Comparison of ENCODE assay signal across 8 mouse cellular contexts in the genomic region with DNA sequence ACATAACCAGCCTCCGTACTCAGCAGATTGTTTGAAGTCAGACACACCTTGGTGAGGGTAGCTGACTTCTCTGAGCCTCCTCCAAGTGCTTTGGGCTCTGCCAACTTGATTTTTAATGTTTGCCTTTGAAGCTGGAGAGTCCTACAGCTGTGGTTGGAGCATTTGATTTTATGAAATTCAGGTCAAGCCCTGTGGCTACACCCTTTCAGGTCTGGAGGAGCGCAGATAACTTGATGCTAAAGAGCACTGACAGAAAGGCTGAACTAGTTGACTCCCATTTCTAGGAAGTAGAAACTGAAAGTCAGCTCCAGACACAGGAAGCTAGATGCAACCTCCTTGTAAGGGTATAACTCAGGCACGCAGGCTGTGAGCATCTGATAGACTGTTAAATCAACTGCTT. TPM values are rescaled to one million over a fixed set of nuclear protein-coding genes. Genes with fewer than 3 reads are reported as not detected.
DNase-seq lines count a peak whose midpoint lies in the region; ATAC-seq lines count a peak whose summit lies in the region.

No protein-coding gene starts in this region.

- peak overlapping the region; percentile 93; the same call in 1 of the 2 replicates for H3K9ac ChIP-seq in heart, embryonic 14.5 days (ENCODE audit: low read length)

- peak overlapping the region; percentile 21; the same call in 1 of the 2 replicates for H3K4me2 ChIP-seq in heart, embryonic 14.5 days (ENCODE audit: low read length)

- peaks cover 40% of the 10 kb centered on the region for H3K36me3 ChIP-seq in heart, embryonic 14.5 days (ENCODE audit: control insufficient read depth, insufficient read depth, low read length)

- no peak for ATAC-seq in heart, embryonic 14.5 days (ENCODE audit: insufficient number of reproducible peaks, insufficient read depth, low FRiP score, low read depth)

- no peak overlapping the region for H3K4me3 ChIP-seq in heart, embryonic 14.5 days (ENCODE audit: control insufficient read depth in 1 of 2, insufficient read depth in 1 of 2, low read depth in 1 of 2, low read length in 2 of 2)
- peak overlapping the region; percentile 69 for H3K4me3 ChIP-seq in brown adipose tissue, adult 24 weeks (ENCODE audit: insufficient read depth, low read depth, low read length)

- H3K4me1 ChIP-seq in heart, embryonic 14.5 days (ENCODE audit: control insufficient read depth in 2 of 2, insufficient read depth in 2 of 2, low read length in 2 of 2): peaks cover 4 to 27% of the 10 kb centered on the region in 2 experiments
- no peaks in the 10 kb centered on the region for H3K4me1 ChIP-seq in brown adipose tissue, adult 24 weeks (ENCODE audit: control insufficient read depth, insufficient read depth, insufficient read length, low read length)

- 85% methylated on average over 3 of the region's 3 CpGs for WGBS in heart, embryonic 14.5 days

- intact Hi-C loops in heart, postnatal 14 days (cut with DNase I): no loop called here

- H3K27me3 ChIP-seq in heart, embryonic 14.5 days (ENCODE audit: control insufficient read depth, insufficient read depth, low read length): no peaks in the 10 kb centered on the region

- no peaks in the 10 kb centered on the region for H3K9me3 ChIP-seq in heart, embryonic 14.5 days (ENCODE audit: control insufficient read depth, low read length)

- H3K27ac ChIP-seq in heart, embryonic 14.5 days (replicated peaks in 1 of 2; ENCODE audit: control insufficient read depth in 1 of 2, insufficient read depth in 1 of 2, low read depth in 2 of 2, low read length in 2 of 2): no peak overlapping the region
- H3K27ac ChIP-seq in brown adipose tissue, adult 24 weeks (replicated peaks; ENCODE audit: low read depth, low read length): peak overlapping the region; percentile 80

- DNase-seq in heart, postnatal 14 days: no peak
- peak; percentile 93 for DNase-seq in induced T-regulatory cell, adult 2 months (ENCODE audit: low read depth)
- DNase-seq in lung, postnatal 4 days: peak; percentile 61 to 63
- peak; percentile 50 for DNase-seq in thymus, postnatal 25 days
- no peak for DNase-seq in frontal cortex, postnatal 36 days (ENCODE audit: low spot score in 2 of 2)
- DNase-seq in right cerebral cortex, adult 18-20 months: no peak

RNA-seq across cellular contexts. Expression of gene Spata2, which starts 12.4 kb away (rescaled TPM):
- 11.7 and 11.9 TPM in 2 replicates for polyA plus RNA-seq in heart, embryonic 14.5 days (2014; fragmentation: Nextera tagmentation; extraction: Ambion mirVana)
- total RNA-seq in heart, postnatal 14 days (2021): 10 to 100 TPM; 18.2 to 20.9 TPM
- 10.3 and 11.5 TPM in 2 replicates for polyA plus RNA-seq in brown adipose tissue, adult 24 weeks (2012; ENCODE audit: insufficient read depth, insufficient read length, missing spikeins)

RNA-seq across cellular contexts. Expression of gene Rnf114, which starts 12.7 kb away (rescaled TPM):
- 67.1 and 68.5 TPM in 2 replicates for polyA plus RNA-seq in heart, embryonic 14.5 days (2014; fragmentation: Nextera tagmentation; extraction: Ambion mirVana)
- 10 to 100 TPM; 50.7 to 52.1 TPM for total RNA-seq in heart, postnatal 14 days (2021)
- polyA plus RNA-seq in brown adipose tissue, adult 24 weeks (2012; ENCODE audit: insufficient read depth, insufficient read length, missing spikeins): 22.7 and 24.2 TPM in 2 replicates

RNA-seq across cellular contexts. Expression of gene Snai1, which starts 32.9 kb away (rescaled TPM):
- polyA plus RNA-seq in heart, embryonic 14.5 days (2014; fragmentation: Nextera tagmentation; extraction: Ambion mirVana): 11.8 and 12.5 TPM in 2 replicates
- total RNA-seq in heart, postnatal 14 days (2021): 1 to 10 TPM; 3.0 to 3.1 TPM
- polyA plus RNA-seq in brown adipose tissue, adult 24 weeks (2012; ENCODE audit: insufficient read depth, insufficient read length, missing spikeins): 1.6 TPM in 1 of 2 replicates, not detected in the other

Comparison
In these comparisons a context has a peak if more than half of its experiments do, and no peak if none do; other contexts are left out.
1. DNase-seq: peak in induced T-regulatory cell, adult 2 months (single experiment), lung, postnatal 4 days (2 of 2) and thymus, postnatal 25 days (single experiment); none in heart, postnatal 14 days (0 of 2), frontal cortex, postnatal 36 days (0 of 2) and right cerebral cortex, adult 18-20 months (single experiment).